Mouse (Mus musculus) fat pad, adult 2 months (tissue): ENCODE data around the gene Kcnj14.

Experiments used
- DNase-seq: peaks from one replicate; pipeline ENCODE4 v3.0.0-alpha.2; 2011; ENCODE audit warnings: low read depth, low spot score; ENCODE audit errors: extremely low read depth

Kcnj14 gene

DNA sequence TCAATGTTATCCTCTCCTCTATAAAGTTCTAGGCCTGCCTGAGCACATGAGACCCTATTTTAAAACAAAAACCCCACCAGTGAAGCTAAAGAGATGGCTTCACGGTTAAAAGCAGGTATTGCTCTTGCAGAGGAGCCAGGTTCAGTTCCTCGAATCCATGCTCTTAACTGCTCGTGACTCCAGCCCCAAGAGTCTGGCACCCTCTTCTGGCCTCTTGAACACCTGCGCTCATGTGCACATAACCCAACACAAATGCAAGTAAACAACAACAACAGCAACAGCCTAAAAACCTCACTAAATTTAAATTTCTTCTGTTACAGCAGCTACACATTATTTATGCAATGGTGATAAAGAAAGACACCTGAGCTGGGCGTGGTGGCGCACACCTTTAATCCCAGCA lies 57.1 kb downstream of the Kcnj14 start:
- DNase-seq, result no peak

DNA sequence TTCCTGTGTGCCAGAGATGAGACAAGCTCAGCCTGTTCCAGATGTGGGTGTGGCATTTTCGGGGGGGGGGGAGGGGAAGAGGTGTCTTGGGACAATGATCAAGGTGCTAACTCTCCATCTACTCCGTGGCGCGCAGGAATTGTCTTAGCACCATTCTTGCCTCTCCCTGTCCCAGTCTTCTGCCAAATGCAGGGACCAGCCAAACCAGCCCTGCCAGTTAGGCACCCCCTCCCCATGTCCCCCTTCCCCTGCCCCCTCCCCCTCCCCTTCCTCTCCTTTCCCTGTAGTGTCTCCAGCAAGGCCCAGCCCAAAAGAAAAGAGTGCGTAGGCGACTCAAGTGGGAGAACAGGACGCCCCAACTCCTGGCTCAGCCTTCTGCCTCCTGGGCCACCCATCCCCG lies 57.8 kb downstream of the Kcnj14 start:
- no peak for DNase-seq
